Mouse (Mus musculus): ENCODE measurements at regions not wholly inside any gene's neighbourhood (a gene's known extent, or its start where the extent isn't known, plus 50 kb on each side); places are given as distances from the start of the nearest gene placed in this dataset.

DNA sequence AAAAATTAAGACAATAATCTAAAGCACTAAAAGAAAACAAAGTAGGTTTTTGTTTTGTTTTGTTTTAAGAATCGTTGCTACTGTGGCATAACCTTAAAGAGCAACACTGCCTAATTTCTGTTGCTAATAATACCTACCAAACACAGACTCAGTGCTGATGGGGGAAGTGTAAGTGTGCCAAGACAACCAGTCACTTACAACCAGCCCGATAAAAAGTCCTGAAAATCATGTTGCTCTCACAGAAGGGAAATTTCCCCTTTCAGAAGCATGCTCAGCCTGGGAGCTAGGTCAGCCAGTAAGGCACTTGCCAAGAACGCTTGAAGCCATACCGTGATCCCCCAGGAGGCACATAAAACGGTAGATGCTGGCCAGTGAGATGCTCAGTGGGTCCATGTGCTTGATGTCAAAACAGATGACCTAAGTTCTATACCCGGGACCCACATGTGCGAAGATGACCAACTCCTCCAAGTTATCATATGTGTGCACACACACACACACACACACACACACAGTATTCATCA, 324.4 kb upstream of the Noct start:
- Histone ChIP-seq H3K9me3 (no peaks in the 10 kb centered on the region), H3K4me1 (peaks cover 24% of the 10 kb centered on the region), H3K27ac (replicated peaks) (no peak overlapping the region), H3K4me3 (no peak overlapping the region), H3K27me3 (replicated peaks; ENCODE audit: low read depth, poor library complexity, severe bottlenecking) (no peaks in the 10 kb centered on the region; the same call in 1 of the 2 replicates), H3K36me3 (replicated peaks) (no peaks in the 10 kb centered on the region)
- no peak for DNase-seq (ENCODE audit: low spot score)
- WGBS: 89% methylated on average over 7 of the region's 7 CpGs

DNA sequence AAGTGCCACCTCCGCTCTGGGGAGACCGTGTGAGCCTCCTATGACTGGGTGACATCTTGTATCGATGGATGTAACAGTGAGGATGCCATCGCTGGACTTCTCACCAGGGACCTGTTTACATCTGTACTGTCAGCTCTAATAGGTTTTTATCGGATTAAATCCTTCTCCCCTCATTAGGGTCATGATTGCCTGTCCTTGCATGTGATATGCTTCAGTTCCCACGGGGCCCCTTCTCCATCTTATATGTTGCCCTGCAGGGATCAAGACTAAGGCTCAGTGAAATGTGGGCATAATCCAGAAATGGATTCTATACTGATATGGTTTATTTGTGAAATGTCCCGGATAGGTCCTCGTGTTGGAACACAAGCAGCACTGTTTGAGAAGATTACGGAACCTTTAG, 323.7 kb upstream of the Noct start:
- Histone ChIP-seq H3K27me3 (replicated peaks; ENCODE audit: low read depth, poor library complexity, severe bottlenecking) (no peaks in the 10 kb centered on the region; the same call in 1 of the 2 replicates), H3K4me1 (peaks cover 31% of the 10 kb centered on the region), H3K4me3 (no peak overlapping the region), H3K27ac (replicated peaks) (no peak overlapping the region), H3K9me3 (no peaks in the 10 kb centered on the region), H3K36me3 (replicated peaks) (no peaks in the 10 kb centered on the region)
- 89% methylated on average over 9 of the region's 9 CpGs for WGBS
- DNase-seq (ENCODE audit: low spot score): no peak

DNA sequence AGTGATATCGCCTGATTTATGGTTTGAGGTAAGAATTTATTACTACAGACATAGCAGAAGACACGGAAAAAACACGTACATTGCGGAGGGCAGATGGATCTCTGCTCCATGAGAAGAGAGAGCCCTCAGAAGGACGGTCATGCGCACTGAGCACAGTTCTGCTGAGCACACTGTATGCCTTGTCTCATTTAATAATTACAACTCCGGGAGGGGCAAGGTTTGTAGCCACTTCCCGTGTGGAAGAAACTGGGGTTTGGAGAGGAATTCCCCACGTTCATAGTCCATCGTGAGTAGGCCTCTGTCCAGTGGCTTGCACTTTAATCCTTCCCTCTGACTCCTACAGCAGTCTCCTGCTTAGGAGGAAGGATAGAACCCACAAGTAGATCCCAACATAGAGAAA, 322.9 kb upstream of the Noct start:
- no peaks in the 10 kb centered on the region for H3K36me3 ChIP-seq (replicated peaks)
- DNase-seq (ENCODE audit: low spot score): no peak
- H3K27ac ChIP-seq (replicated peaks): no peak overlapping the region
- 94% methylated on average over 10 of the region's 10 CpGs for WGBS
- H3K4me3 ChIP-seq: no peak overlapping the region
- no peaks in the 10 kb centered on the region; the same call in 1 of the 2 replicates for H3K27me3 ChIP-seq (replicated peaks; ENCODE audit: low read depth, poor library complexity, severe bottlenecking)
- H3K9me3 ChIP-seq: no peaks in the 10 kb centered on the region
- H3K4me1 ChIP-seq: peaks cover 34% of the 10 kb centered on the region

DNA sequence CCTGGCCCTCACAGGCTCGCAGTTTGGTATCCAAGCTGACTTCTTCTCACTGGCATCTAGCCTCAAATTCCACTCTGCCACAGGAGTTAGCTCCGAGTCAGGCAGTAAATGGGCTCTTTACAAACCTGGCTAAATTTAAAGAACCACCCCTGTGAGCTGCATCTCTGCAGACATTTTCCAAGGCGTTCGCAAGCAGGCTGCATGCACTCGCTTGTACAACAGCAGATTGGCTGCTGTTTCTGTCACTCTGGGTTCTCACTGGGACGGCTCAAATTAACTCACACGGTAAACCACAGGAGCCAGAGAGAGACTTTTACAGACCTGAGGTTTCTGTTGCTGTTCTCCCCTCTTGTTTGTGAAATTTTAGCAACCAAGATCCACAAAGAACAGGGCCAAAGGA, 321.3 kb upstream of the Noct start:
- DNase-seq (ENCODE audit: low spot score): peak; percentile 35
- H3K27ac ChIP-seq (replicated peaks): peak overlapping the region; percentile 57
- H3K36me3 ChIP-seq (replicated peaks): no peaks in the 10 kb centered on the region

DNA sequence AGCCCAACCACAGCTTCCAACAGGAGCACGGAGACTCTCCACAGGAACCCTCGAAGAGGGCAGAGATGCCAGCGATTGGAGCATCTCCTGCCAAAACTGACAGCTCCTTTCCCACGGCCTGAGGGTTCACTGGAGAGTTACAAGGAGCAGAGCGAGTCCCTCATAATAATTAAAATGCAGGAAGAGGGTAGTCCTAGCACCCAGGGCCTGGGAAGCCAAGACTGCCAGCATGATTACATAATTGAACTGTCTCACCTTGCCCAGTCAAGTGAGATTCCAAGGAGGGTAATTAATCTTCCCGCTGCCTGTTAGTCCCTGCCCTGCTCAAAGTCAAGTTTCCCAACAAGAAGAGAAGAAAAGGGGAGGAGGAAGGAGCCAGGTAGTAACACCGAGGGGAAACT, 319.5 kb upstream of the Noct start:
- H3K4me1 ChIP-seq: peaks cover 30% of the 10 kb centered on the region
- WGBS: 20% methylated on average over 7 of the region's 7 CpGs
- peaks cover 16% of the 10 kb centered on the region for H3K27me3 ChIP-seq (replicated peaks; ENCODE audit: low read depth, poor library complexity, severe bottlenecking)
- DNase-seq (ENCODE audit: low spot score): peak; percentile 21
- no peaks in the 10 kb centered on the region for H3K36me3 ChIP-seq (replicated peaks)
- peak overlapping the region; percentile 30 for H3K27ac ChIP-seq (replicated peaks)
- no peaks in the 10 kb centered on the region for H3K9me3 ChIP-seq
- H3K4me3 ChIP-seq: no peak overlapping the region

More for the DNA sequence above, 321.3 kb upstream of the Noct start:
- Histone ChIP-seq H3K27me3 (replicated peaks; ENCODE audit: low read depth, poor library complexity, severe bottlenecking) (peaks cover 16% of the 10 kb centered on the region), H3K9me3 (no peaks in the 10 kb centered on the region), H3K4me1 (peaks cover 34% of the 10 kb centered on the region), H3K4me3 (no peak overlapping the region)
- WGBS: 53% methylated on average over 7 of the region's 7 CpGs

DNA sequence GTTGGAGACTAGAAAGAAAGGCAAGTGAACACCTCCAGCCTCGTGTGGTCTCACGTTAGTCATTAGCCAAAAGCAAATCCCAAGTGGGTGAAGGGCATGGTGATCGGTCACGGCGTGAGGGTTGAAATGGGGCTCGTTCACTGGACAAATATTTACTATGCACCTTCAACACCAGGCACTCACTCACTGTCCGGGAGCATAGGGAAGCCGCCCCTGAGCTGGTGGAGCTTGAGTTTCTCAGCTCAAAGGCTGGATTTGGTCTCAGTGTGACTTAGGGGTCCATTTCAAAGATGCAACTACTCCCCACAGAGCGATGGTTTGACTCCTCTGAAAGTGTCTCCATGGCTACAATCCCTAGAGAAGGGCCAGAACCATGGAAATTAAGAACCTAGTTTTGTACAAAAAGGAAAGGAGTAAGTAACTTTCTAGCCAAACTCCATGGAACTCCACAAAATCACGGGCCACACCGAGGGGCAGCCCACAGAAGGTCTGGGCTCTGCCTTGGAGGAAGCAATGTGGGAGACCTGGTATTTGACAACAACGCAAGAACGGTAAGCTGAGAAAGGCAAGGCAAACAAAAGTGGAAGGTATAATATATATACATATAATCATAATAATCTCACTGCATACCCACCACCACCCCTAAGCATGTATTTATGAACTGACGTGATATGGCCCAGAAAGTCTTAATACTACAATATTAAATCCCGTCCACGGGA, 318.8 kb upstream of the Noct start:
- peaks cover 30% of the 10 kb centered on the region for H3K4me1 ChIP-seq
- H3K36me3 ChIP-seq (replicated peaks): no peaks in the 10 kb centered on the region
- peaks cover 16% of the 10 kb centered on the region for H3K27me3 ChIP-seq (replicated peaks; ENCODE audit: low read depth, poor library complexity, severe bottlenecking)
- peak overlapping the region; percentile 45 for H3K4me3 ChIP-seq
- peak overlapping the region; percentile 74 for H3K27ac ChIP-seq (replicated peaks)
- H3K9me3 ChIP-seq: no peaks in the 10 kb centered on the region
- WGBS: 11% methylated on average over 16 of the region's 16 CpGs
- peak; percentile 44 for DNase-seq (ENCODE audit: low spot score)

DNA sequence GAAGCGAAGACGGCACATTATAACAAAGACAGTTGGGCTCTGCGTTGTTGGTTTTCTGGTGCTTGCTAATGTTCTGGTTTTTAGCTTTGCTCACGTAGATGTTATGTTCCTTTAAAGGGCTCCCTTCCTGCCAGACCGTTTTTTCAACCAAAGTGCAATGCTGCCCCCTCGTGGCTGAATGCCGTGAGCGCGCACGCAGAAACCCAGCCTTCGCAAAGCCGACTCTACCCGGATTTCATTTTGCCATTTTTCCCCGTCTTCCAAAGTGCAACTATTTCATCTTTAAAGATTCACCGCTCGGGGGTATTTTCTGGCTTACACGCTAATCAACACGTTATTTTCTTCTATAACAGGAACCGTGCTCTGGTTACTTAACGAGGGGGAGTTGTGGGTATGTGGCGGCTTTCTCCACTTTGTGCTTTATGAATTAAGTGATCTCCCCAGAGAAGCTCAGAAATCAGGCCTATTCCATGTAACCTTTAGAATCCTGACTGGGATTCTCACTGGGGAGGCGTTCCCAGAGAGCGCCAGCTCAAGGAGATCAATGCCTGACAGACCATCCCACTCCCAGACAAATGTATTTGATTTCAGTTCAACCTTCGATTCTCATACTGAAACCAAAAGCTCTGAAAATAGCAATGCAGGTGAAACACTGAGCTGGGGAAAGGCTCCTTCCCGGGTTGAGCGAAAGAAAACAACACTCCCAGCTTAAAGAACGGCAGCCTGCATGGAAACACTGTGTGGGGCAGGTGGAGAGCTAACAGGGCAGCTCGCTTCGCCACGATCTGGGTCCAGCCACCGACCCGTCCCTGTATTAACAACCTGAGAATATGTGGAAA, 318.0 kb upstream of the Noct start:
- Histone ChIP-seq H3K27ac (replicated peaks) (peak overlapping the region; percentile 77), H3K4me1 (peaks cover 30% of the 10 kb centered on the region), H3K4me3 (peak overlapping the region; percentile 45), H3K27me3 (replicated peaks; ENCODE audit: low read depth, poor library complexity, severe bottlenecking) (peaks cover 16% of the 10 kb centered on the region), H3K36me3 (replicated peaks) (no peaks in the 10 kb centered on the region), H3K9me3 (no peaks in the 10 kb centered on the region)
- peak; percentile 93 for DNase-seq (ENCODE audit: low spot score)
- WGBS: 13% methylated on average over 32 of the region's 32 CpGs

DNA sequence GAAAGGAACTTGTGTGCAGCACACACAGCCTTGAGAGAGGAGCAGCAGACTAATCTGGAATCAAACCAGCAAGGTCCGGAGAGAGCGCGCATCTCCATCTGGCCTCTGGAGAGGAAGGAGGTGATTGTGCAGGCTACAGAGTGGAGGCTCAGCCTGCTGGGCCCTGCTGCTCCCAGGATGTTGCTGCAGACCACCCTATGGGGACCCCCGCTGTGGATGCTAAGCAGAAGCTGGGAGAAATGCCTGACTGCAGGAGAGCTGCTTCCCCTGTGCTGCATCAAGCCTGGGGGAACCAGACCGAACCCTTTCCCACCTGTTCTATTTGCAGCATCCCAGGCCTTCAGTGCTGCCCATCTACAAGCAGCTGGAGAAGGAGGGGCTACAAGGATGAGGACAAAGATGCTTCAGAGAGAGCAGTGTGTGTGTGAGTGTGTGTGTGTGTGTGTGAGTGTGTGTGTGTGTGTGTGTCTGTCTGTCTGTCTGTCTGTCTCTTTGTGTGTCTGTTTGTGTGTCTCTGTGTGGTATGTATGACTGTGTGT, 311.2 kb upstream of the Noct start:
- Histone ChIP-seq H3K4me1 (0 out of 2 replicates have a peak, but pooled peaks cover 5% of the 10 kb centered on the region), H3K4me3 (no peak overlapping the region), H3K27ac (replicated peaks) (peak overlapping the region; percentile 30; the same call in 1 of the 2 replicates), H3K36me3 (replicated peaks) (no peaks in the 10 kb centered on the region), H3K9me3 (no peaks in the 10 kb centered on the region), H3K27me3 (replicated peaks; ENCODE audit: low read depth, poor library complexity, severe bottlenecking) (no peaks in the 10 kb centered on the region)
- 81% methylated on average over 5 of the region's 5 CpGs for WGBS
- DNase-seq (ENCODE audit: low spot score): no peak

DNA sequence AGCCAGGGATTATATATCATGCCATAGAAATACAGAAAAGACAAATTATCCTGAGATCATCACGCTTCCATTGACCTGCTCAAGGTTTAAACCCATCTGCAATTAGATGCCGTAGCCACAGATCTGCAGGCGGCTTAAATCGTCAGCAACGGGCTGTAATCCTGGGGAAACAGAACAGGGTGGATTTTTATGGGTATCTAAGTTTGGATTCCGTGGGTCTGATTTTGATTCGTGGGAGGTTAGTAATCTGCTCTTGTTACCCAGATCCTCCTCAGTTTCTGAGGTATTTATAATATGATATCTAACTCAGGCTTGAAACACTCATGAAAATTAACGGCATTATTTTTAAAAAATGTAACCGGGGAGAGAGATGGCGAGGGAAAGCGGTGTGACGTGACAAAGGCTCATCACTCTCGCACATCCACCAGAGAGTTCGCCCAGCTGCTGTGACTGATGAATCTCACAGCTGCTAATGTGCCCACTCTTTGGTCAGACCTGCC, 309.3 kb upstream of the Noct start:
- WGBS: 90% methylated on average over 14 of the region's 14 CpGs
- Histone ChIP-seq H3K27ac (replicated peaks) (no peak overlapping the region), H3K4me1 (0 out of 2 replicates have a peak, but pooled peaks cover 5% of the 10 kb centered on the region), H3K9me3 (no peaks in the 10 kb centered on the region), H3K4me3 (no peak overlapping the region), H3K27me3 (replicated peaks; ENCODE audit: low read depth, poor library complexity, severe bottlenecking) (no peaks in the 10 kb centered on the region), H3K36me3 (replicated peaks) (no peaks in the 10 kb centered on the region)
- DNase-seq (ENCODE audit: low spot score): no peak

DNA sequence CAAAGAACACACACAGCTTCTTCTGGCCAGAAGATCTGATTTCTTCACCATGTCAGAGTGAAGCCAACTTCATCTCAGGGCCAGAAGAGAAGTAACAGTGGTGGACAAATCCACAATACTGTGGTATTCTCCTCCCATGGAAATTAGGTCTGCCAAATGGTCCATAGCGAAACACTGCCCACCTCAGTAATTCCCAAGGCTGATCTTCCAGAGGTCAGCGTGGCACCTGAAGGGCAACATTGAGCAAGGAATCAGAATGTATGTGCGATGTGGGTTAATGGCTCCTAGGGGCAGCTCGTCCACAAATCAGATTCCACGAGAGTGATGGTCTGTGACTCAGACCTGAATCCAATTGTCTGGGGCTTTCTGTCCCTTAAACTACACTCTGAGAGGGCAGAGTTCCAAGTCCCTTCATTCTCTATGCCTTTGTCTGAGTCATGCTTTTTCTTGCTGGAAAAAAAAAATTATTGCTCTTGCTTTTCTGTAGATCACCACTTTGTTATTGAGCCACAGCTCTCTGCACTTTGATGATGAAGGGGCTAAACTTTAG, 307.9 kb upstream of the Noct start:
- H3K36me3 ChIP-seq (replicated peaks): no peaks in the 10 kb centered on the region
- 0 out of 2 replicates have a peak, but pooled peaks cover 5% of the 10 kb centered on the region for H3K4me1 ChIP-seq
- no peak overlapping the region for H3K4me3 ChIP-seq
- no peaks in the 10 kb centered on the region for H3K27me3 ChIP-seq (replicated peaks; ENCODE audit: low read depth, poor library complexity, severe bottlenecking)
- 86% methylated on average over 5 of the region's 5 CpGs for WGBS
- no peak for DNase-seq (ENCODE audit: low spot score)
- no peak overlapping the region for H3K27ac ChIP-seq (replicated peaks)
- no peaks in the 10 kb centered on the region for H3K9me3 ChIP-seq

DNA sequence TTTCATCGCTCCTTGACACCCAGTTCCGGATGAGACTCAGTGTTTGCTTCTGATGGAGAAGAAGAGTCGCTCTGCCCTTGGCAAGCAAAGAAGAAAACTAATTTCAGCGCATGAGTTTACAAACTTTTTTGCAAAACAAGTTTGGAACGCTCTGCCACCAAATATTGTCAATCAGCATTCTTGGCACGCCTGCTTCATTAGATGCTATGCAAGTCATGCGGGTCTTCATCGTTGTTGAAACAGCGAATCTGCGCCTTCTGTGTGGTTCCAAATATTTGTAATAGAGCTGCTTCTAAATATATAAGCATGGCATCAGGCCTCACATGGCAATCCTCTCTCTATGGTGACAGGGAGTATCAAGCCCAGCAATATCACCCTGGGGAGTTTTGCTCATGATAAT, 301.9 kb upstream of the Noct start:
- Histone ChIP-seq H3K4me3 (no peak overlapping the region), H3K36me3 (replicated peaks) (no peaks in the 10 kb centered on the region), H3K4me1 (peaks cover 8% of the 10 kb centered on the region; the same call in 1 of the 2 replicates), H3K9me3 (no peaks in the 10 kb centered on the region), H3K27ac (replicated peaks) (no peak overlapping the region), H3K27me3 (replicated peaks; ENCODE audit: low read depth, poor library complexity, severe bottlenecking) (no peaks in the 10 kb centered on the region)
- DNase-seq (ENCODE audit: low spot score): no peak
- WGBS: 95% methylated on average over 10 of the region's 10 CpGs

DNA sequence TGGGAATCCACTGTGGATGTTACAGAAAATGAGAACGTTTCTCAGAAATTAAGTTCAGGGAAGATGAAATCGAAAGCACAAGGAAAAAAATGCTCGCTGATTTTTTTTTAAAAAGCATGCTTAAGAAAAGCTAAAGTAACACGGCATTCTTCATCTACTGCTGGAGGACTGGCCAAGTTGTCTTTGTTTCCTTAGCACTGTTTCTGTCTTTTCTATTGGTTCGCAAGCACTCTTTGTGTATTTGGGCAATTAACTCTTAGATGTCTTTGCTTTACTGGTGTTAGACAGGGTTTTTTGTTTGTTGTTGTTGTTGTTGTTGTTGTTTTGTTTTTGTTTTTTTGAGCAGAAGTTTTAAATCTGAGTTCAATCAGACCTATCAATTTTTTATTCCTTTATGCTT, 301.4 kb upstream of the Noct start:
- H3K9me3 ChIP-seq: no peaks in the 10 kb centered on the region
- H3K36me3 ChIP-seq (replicated peaks): no peaks in the 10 kb centered on the region
- peaks cover 10% of the 10 kb centered on the region; the same call in 1 of the 2 replicates for H3K4me1 ChIP-seq
- H3K27ac ChIP-seq (replicated peaks): no peak overlapping the region
- 88% methylated on average over 5 of the region's 5 CpGs for WGBS
- no peaks in the 10 kb centered on the region for H3K27me3 ChIP-seq (replicated peaks; ENCODE audit: low read depth, poor library complexity, severe bottlenecking)
- no peak overlapping the region for H3K4me3 ChIP-seq
- no peak for DNase-seq (ENCODE audit: low spot score)

Measured in embryonic facial prominence, embryonic 10.5 days (tissue).